Mouse (Mus musculus) cortical plate, adult 2 months (tissue): ENCODE results near the gene 6430571L13Rik.

ENCODE experiments used
- CTCF ChIP-seq: fragments of 200-500 bp; IDR thresholded peaks from 2 replicates; pipeline ENCODE4 v1.5.1; 2011; ENCODE audit warnings: mild to moderate bottlenecking, control low read depth, low read length; ENCODE audit not compliant: insufficient read depth; ENCODE audit errors: extremely low read depth
- POLR2A ChIP-seq: fragments of 200-500 bp; IDR thresholded peaks from 2 replicates; pipeline ENCODE4 v1.6.1; 2011; ENCODE audit warnings: mild to moderate bottlenecking, low read length, control low read depth; ENCODE audit not compliant: insufficient read depth; ENCODE audit errors: extremely low read depth

DNA sequence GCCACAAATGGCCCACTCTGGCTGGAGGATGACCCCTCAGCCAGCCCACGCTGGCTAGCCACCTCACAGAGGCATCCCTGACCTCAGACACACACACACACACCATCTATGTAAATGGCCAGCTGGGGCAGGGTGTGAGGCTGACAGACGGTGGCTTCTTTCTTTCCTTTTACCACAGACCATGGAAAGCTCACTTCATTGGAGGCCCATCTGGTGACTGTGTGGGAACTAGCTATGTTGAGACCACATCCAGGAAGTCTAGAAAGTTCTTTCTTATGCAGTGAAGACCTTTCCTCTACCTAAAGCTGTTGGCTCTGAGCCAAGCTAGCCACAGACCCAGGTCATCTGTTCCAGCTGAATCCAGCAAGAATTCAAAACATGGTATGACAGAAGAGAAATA lies 6.7 kb upstream of the 6430571L13Rik start:
- TF ChIP-seq CTCF = no peak
- TF ChIP-seq POLR2A = no peak
